Mouse (Mus musculus): ENCODE results near the gene Rnaseh2b. TPM values are rescaled to one million over a fixed set of nuclear protein-coding genes. Genes with fewer than 3 reads are reported as not detected.

Gene Rnaseh2b
- 10 to 100 TPM; 16.2 to 16.3 TPM for total RNA-seq (2021)
- long read RNA-seq, experiment 1, transcript Rnaseh2b-201 (11 exons, 1,494 nt) = major isoform, 5 of 8 reads
- long read RNA-seq, experiment 1, partial matches to known transcripts = 0 of 8 reads
- long read RNA-seq, experiment 1, other reads (novel, unspliced or antisense) = 3 of 8 reads
- long read RNA-seq, experiment 2, transcript Rnaseh2b-201 (11 exons, 1,494 nt) = major isoform, 5 of 9 reads
- long read RNA-seq, experiment 2, partial matches to known transcripts = 0 of 9 reads
- long read RNA-seq, experiment 2, other reads (novel, unspliced or antisense) = 4 of 9 reads

DNA sequence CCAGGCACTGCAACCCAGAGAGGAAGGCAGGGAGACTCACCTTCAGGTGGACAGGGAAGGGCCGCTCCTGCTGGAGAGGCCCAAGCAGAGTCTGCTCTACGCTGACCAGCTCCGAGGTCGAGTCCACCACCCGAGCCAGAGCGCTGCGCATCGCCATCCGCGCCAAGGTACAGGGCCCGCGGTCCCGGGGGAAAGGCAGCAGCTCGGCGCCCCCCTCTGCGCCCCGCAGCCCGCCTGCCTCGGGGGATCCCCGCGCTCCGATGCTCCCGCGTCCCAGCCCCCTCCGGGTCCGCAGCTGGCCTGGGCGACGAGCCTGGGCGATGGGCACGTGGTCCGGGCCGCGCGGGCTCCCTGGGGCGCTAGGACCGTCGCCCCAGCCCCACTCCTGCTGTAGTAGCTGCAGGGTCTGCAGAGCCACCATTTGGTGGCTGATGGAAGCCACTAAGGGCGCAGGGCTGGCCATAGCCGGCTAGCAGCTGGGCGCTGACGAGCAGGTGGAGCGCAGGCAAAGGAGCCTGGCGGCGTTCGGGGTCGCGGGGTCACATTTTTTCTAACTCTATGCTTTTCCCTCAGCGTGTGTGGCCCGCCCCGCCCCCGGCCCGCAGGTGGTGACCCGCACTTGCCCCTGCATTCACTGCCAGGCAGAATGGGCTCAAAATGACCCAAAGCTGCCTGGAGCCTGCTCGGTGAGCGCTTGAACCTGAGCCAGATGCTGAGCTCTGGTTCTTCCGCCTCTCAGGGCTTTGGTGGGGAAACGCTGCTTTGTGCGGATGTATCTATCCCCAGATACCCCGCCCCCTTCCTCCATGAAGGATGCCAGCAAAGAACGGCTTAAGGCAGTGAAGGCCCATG, at the start of gene Rnaseh2b, which contains the start of gene Dleu7:
Gene Rnaseh2b (plus strand): TSS at position 102 of the 852 bp plus-strand sequence.
Gene Dleu7 (minus strand): TSS at position 560 of the 852 bp plus-strand sequence.
- DNase-seq (ENCODE audit: low spot score in 2 of 2) = peak; percentile 19 to 45

DNA sequence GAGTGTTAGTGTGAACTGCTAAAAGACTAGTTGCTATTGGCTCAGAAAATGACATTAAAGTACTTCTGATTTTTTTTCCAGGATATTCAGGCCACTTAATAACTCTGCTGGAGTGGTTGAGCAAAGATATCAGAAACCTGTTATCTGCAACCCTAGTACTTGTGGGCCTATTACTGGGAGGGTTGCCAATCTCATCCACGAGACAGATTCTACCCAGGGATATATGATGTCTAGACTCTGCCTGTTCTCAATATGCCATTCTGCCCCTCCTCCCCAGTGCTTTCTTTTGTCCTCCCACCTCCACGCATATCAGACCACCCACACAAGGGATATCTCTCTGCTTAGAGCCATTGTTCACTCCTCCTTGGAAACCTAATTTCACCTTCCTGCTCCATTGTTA, 48.9 kb upstream of the Rnaseh2b start:
- DNase-seq (ENCODE audit: low spot score in 2 of 2) = no peak

DNA sequence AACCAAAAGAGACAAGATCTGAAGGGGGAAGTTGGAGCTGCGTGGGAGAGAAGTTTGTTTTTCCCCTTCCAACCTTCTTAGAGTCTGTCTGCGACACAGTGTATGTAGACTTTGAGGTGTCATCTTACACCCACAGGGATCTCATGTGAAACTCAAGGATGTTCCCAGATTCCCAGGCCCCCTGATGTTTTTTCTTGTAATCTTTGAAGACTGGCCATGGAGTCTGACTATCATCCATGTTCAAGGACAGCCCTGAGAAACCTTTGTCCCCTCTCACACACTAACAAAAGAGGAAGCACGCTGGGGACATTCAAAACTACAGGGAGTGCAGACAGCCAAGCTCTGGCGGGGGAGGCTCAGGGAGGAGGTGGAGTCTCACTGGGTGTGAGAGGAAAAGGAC, 46.8 kb upstream of the Rnaseh2b start:
- no peak for DNase-seq (ENCODE audit: low spot score in 2 of 2)

DNA sequence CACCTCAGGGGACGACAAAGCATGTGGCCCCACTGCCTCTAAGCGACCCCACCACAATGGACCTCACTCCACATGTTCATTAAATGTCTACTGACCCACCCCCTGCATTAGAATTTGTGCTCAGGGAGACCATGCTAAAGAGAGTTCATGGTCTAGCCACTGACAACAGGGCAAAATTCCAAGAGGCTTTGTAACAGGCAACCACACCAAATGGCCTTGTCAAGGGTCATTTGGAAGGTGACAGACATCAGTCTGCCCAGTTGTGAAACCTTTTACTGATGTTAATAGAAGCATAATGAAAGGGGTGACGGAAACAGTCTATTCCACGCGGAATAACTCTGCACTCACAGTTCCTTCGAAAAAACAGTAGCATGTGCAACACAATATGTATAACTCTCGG, 44.0 kb upstream of the Rnaseh2b start:
- no peak for DNase-seq (ENCODE audit: low spot score in 2 of 2)

DNA sequence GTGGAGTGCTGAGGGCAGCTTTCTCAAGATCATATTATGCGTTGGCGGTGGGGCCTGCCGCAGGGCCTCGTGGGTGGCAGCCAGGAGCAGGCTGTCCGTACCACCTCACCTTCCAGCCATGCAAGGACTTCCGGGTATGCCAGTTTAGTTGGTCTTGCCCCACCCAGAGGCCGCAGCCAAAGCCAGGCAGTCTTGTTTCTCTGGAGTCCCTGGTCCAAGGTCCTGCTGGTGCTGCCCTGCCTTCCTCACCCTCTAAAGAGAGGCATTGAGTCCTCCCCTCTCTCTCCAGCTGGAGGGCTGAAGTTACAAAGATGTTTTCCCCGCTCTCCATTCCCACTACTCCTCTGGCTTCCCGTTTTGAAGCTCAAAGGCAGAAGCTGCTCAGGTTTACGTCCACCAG, 43.6 kb upstream of the Rnaseh2b start:
- no peak for DNase-seq (ENCODE audit: low spot score in 2 of 2)

DNA sequence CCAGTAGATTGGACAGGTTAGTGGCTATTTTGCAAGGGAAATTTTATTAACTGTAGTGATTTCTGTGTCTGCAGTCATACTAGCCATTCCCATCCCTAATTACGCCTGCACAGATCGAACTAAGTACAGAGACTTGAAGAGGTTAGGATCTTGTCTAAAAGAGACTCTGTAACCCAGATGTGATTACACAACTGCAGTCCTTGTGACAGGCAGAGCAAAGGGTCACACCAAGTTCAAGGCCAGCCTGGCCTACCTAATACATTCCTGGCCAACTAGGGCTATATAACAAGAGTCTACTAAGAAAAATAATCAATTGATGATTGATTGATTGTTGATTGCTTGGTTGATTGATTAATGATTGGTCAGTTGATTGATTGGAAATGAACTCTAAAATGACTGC, 43.1 kb upstream of the Rnaseh2b start:
- no peak for DNase-seq (ENCODE audit: low spot score in 2 of 2)

DNA sequence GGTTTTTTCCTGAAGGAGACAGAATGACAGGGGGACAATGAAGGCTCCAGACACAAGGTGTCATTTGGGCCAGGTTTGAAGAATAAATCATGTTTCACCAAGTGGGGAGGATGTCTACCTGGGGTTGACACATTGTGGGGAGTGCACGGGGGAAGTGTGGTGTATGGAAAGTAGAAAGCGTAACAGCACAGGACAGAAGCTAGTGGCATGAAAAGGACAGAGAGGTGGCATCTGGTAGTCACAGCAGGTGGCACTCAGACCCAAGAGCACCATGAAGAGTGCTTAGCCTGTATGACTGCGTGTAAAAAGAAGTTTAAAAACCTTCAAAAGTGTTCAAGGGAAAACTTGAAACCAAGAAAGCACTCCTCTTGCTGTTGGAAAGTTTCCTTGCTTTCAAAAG, 42.3 kb upstream of the Rnaseh2b start:
- DNase-seq (ENCODE audit: low spot score in 2 of 2) = no peak

DNA sequence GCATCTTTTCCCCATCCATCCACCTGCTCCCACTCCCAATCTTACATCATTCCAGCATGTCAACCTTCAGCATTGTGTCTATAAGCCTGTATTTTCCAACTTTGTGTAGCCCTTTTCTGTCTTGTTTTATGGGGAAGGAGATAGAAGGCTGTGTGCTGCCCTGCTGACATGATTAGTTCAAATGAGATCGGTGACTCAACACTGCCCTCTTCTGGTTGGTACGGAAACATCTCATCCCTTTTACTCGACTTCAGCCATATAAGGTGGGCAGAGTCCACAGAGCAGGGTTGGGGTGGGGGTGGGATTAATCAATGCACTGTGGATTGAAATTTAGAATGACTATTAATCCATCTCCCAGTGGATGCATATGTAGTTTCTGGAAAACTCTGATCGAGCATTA, 40.4 kb upstream of the Rnaseh2b start:
- peak; percentile 39 to 48 for DNase-seq (ENCODE audit: low spot score in 2 of 2)

DNA sequence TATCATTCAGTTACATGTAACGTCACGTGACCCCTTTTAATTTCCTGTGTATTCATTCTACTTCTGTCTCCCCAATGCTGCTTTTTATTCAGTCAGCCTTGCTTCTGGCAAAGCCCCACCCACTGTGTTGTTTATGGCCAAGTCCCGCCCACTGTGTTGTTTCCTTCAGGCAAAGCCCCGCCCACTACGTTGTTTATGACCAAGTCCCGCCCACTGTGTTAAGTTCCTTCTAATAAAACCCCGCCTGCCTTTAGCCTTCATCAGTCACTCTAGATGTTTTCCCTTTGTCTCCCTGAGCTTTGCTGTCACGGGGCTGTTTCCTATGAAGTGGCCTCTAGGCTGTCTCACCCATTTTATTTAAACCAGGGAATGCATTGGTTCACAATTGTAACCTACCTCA, 38.0 kb upstream of the Rnaseh2b start:
- no peak for DNase-seq (ENCODE audit: low spot score in 2 of 2)

DNA sequence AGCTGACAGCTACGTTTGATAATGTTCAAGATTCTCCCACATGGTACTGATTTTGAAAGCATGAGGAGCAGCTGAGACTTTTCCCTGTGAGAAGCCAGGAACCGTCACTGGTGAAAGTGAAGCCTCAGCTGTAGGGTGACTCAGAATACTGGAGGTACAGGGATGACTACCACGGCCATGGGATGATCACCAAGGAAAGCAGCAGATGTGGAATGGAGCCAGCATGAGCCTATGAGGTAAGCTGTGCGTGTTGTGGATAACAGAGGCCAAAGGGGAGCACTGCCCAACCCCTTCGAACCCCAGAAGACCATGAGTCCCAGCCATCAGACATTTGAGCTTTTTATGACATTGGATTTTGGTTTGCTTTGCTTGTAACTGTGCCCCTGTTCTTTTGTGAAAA, 36.3 kb upstream of the Rnaseh2b start:
- no peak for DNase-seq (ENCODE audit: low spot score in 2 of 2)

DNA sequence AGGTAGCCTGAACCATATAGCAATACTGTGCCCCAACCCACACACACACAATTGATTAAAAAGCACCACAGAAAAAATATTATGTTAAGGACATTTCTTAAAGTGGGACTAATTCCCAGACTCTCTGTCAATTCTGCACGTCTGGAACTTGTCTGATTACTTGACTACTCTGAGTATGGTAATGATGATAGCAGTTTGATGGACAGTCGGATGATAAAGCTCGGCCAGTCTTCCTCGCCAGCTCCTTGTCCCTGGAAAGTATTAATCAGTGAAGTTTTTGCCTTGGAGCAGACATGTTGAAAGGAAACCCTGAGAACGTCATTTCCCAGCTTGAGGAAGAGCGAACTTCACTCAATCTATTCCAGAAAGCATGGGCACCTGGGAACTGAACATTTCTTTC, 34.3 kb upstream of the Rnaseh2b start:
- no peak for DNase-seq (ENCODE audit: low spot score in 2 of 2)

DNA sequence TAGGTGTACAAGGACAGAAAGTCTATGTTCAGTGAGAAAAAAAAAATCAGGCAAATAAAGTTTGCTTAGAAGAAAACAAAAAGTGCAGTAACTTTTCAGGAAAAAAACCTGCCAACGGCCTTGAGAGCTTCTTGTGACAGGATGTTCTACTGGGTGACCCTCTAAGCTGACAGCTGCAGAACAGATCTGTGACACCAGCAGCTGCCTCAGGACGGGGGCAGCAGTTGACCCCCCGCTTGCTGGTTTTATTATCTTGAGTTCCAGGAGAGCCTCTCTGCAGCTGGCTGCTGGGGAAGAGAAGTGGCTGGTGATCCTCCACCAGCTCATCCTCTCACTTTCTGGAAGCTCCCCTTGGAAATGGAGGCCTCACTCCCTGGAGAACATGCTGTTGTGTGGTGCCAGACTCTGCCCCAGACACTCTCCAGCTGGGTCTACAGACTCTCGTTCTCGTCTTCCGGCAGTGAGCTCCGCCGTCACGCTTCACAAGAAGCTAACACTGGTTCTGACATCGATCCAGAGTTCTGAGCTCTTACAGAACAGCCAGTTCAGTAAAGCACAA, 33.3 kb upstream of the Rnaseh2b start:
- DNase-seq (ENCODE audit: low spot score in 2 of 2) = peak in 1 of 2 experiments; percentile 33

DNA sequence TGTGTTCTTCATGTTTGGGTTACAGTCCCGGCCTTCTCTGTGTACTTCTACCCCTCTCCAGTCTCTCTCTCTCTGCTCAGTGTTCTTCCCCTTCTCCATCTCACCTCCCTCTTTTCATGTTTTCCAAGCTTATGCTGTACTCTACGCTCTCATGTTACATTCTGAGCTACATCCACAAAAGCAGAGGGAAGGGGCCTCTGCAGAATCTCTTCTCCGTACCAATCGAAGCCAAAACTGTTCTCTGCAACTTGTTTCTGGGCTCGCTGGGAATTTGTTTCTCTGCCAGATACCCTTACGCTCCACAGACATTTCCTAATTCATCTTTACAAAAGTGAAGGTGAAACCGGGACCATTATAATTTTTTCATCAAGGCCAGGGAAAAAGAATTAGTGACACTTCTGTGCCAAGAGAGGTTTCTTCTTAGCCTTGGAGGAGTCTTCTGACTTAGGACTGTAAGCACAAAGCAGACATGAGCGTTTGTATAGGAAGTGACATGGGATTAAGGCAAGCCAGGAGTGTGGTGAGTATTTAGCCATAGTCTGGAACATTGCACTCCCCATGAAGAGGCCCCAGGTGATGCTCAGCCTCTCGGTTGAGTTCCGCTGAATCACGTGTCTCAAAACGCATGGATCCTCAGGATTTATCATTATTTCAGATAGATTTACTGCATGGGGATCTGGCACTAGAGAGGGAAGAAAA, 21.5 kb upstream of the Rnaseh2b start:
- no peak for DNase-seq (ENCODE audit: low spot score in 2 of 2)

DNA sequence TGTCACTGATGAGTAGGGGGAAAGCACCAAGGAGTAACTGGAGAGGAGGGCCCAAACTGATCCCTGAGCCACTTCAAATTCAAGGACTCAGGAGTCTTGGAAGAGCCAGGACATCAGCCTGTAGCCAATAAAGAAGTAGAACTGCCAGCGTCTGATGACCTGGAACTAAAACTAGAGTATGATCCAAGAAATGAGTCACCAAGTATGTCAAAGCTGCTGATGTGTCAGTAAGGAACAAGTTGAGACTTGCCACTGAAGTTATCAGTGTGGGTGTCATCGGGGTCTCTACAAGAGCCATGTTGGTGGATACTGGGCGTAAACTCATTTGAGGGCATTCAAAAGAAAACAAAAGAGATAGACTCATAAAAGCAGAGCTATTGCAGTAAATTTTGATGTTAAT, 18.8 kb upstream of the Rnaseh2b start:
- no peak for DNase-seq (ENCODE audit: low spot score in 2 of 2)

DNA sequence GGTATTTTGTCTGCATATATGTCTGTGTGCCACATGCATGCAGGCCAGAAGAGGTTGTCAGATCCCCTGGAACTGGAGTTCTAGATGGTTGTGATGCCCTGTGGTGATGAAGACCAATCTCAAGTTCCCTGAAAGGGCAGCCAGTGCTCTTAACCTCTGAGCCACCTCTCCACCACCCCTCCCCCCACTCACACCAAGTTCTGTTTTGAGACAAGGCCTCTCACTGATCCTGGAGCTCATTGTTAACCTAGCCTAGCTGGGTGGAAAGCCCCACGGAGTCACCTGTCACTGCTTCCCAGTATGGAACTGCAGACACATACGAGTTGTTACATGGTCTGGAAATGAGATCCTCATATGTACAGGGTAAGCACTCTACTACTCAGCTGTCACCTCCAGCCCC, 9.4 kb upstream of the Rnaseh2b start:
- DNase-seq (ENCODE audit: low spot score in 2 of 2) = no peak

DNA sequence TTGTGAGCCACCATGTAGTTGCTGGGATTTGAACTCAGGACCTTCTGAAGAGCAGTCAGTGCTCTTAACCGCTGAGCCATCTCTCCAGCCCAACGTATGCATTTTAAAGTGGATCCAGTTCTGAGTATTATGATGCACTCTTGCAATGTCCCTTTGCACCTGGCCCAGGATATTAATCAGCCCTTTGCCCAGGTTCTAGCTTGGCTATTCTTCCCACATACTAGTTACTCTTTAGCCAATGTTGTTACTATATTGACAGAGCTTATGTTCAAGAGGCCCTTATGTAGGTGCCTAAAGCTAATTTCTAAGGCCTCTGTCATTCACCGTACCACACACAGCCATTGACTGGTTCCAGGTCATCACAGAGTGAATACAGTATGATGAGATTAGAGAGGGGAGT, 3.7 kb upstream of the Rnaseh2b start:
- DNase-seq (ENCODE audit: low spot score in 2 of 2) = no peak

DNA sequence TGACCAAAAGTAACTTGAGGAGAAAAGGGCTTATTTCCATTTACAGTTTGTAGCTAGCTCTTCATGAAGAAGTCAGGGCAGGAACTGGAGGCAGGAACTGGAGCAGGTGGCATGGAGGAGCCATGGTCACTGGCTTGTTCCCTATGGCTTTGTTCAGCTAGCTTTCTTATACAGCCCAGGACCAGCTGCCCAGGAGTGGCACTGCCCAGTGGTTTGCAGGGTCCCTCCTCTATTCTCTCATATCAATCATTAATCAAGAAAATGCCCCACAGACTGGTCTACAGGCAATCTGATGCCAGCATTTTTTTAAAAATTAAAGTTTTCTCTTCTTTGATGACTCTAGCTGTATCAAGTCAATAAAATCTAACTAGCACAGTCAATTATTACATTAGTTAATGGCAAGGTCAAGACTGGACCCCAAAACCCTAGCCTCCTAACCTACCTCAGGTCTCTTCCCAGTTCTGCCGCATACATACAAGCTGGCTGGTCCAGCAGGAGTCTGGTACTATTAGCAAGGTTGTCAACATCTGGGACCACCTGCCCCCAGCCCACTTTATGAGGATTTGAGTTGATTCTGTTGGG, 892 bp upstream of the Rnaseh2b start:
- DNase-seq (ENCODE audit: low spot score in 2 of 2) = no peak

DNA sequence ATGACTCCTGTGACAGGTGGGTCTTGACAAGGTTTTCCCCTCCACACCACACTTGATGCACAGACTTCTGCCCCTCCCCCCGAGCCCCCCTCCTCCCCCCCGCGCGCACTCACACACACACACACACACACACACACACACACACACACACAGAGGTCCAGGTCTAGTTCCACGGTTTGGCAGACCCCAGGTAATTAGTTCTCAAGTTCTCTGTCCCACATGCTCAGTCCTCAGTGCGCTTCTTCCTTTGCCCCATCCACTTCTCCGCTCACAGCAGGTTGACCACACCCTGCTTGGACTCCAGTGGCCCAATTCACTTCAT, 262 bp upstream of the Rnaseh2b start:
- no peak for DNase-seq (ENCODE audit: low spot score in 2 of 2)

DNA sequence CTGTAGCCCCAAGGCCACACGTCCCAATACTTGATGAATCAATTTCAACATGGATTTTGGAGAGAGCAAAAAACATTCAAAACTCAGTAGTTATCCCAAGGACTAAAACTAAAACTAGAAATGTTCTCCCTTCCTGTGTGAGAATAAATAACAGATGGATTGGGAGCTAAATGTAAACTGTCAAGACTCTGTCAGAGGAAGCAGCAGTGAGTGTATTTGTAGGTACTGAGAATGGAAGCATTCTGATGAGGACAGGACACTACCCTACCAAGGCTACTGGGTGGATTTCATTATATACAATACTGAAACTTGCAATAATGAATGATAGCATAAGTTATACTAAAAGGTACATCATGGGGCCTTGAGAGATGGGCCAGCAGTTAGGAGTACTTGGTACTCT, 6.4 kb downstream of the Rnaseh2b start:
- no peak for DNase-seq (ENCODE audit: low spot score in 2 of 2)

DNA sequence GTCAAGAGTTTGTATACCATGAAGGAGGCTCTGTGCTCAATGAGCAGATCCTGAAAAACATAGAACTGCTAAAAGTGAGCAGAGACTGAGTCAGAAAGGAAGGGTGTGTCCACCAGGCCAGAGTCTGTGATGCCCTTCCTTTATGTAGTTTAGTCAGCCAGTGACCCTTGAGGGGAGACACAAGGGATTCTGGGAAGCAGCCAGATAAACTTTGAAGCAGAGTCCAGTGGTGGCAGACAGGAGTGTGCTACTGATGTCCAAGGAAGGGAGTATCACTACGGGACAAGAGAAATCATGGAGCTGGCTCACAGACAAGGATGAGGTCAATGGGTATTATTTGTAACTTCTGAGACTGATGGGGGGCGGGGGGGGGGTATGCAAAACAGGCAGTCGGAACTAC, 7.6 kb downstream of the Rnaseh2b start:
- DNase-seq (ENCODE audit: low spot score in 2 of 2) = no peak

DNA sequence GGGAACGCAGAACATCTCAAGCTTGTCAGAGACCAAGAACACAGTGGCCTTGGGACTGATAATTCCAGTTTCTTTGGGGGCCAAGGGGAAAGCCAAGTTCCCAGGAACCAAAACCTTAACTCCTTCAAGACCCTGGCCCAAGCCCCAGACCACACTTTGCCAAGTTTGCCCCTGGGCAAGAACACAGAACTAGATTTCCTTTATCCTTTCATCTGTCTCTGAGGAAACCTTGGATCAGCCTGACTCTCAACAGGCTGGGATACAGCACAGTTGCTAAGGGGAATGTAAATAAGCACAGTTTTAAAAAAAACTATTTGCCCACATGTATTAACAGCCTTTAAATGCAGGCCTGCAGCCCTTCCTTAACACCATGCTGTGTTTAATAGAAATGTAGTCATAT, 15.2 kb downstream of the Rnaseh2b start:
- DNase-seq (ENCODE audit: low spot score in 2 of 2) = no peak

Measured in gastrocnemius, postnatal 4 days (tissue).